Mouse (Mus musculus) midbrain, embryonic 16.5 days (tissue): ENCODE results near the gene Trim39. TPM values are rescaled to one million over a fixed set of nuclear protein-coding genes. Genes with fewer than 3 reads are reported as not detected.

Source experiments
- ATAC-seq: fragments of 200-750 bp; cut with Nextera tagmentation; 2 replicates; pipeline ENCODE4 v1.8.0; 2017; ENCODE audit warnings: moderate TSS enrichment
- H3K27ac ChIP-seq: fragments of 300-500 bp; sonication (generic); 2 replicates; pipeline ENCODE4 v1.5.1; 2014; ENCODE audit warnings: mild to moderate bottlenecking, low read length, mixed read lengths
- H3K27me3 ChIP-seq: fragments of 300-500 bp; sonication (generic); 2 replicates; pipeline ENCODE4 v1.6.1; 2014; ENCODE audit warnings: low read depth, low read length, mixed read lengths; ENCODE audit not compliant: control insufficient read depth, insufficient read depth
- H3K36me3 ChIP-seq: fragments of 300-500 bp; sonication (generic); 2 replicates; pipeline ENCODE4 v1.6.1; 2014; ENCODE audit warnings: mild to moderate bottlenecking, low read length, moderate library complexity, mixed read lengths; ENCODE audit not compliant: control insufficient read depth, insufficient read depth
- H3K4me1 ChIP-seq: fragments of 300-500 bp; sonication (generic); 2 replicates; pipeline ENCODE4 v1.6.1; 2014; ENCODE audit warnings: mild to moderate bottlenecking, low read length, mixed read lengths; ENCODE audit not compliant: control insufficient read depth, insufficient read depth
- H3K4me2 ChIP-seq: fragments of 300-500 bp; sonication (generic); 2 replicates; pipeline ENCODE4 v1.6.1; 2014; ENCODE audit warnings: mild to moderate bottlenecking, low read length, mixed read lengths
- H3K4me3 ChIP-seq: fragments of 300-500 bp; sonication (generic); 2 replicates; pipeline ENCODE4 v1.5.1; 2014; ENCODE audit warnings: low read depth, mild to moderate bottlenecking, low read length, moderate library complexity, mixed read lengths
- H3K9ac ChIP-seq: fragments of 300-500 bp; sonication (generic); 2 replicates; pipeline ENCODE4 v1.6.1; 2014; ENCODE audit warnings: low read depth, low read length, mixed read lengths
- H3K9me3 ChIP-seq: fragments of 300-500 bp; sonication (generic); replicated peaks from 2 replicates; pipeline ENCODE4 v1.6.1; 2014; ENCODE audit warnings: mild to moderate bottlenecking, low read length, mixed read lengths; ENCODE audit not compliant: control insufficient read depth, poor library complexity, severe bottlenecking
- WGBS: fragments of 180-500 bp; shearing (Covaris S2); extraction: QIAGEN DNeasy Blood & Tissue Kit; methylation state at CpG from one replicate; pipeline ENCODE4 v1.1.7; 2014; 5-methylcytosine and 5-hydroxymethylcytosine counted together
- polyA plus RNA-seq: library from polyadenylated mRNA; unstranded; fragments of >200 nt; fragmentation: Nextera tagmentation; extraction: Ambion mirVana; gene quantifications from 2 replicates; pipeline ENCODE4 v1.2.1, GENCODE M21; 2015

Gene Trim39
- polyA plus RNA-seq, 1 experiment from 2014 or later: 26.2 TPM

GRCm38 (mm10) chr17:36257241-36257947 lies 14.7 kb downstream of the Trim39 start:
- WGBS: under 1% methylated on average over 37 of the region's 37 CpGs
- H3K27me3 ChIP-seq: peaks cover under 1% of the 10 kb centered on the region; the same call in 1 of the 2 replicates
- ATAC-seq: peak; percentile 98
- peak overlapping the region; percentile 60 for H3K4me2 ChIP-seq
- peaks cover 10% of the 10 kb centered on the region; the same call in 1 of the 2 replicates for H3K4me1 ChIP-seq
- peaks cover 23% of the 10 kb centered on the region for H3K36me3 ChIP-seq
- H3K27ac ChIP-seq: peak overlapping the region; percentile 91
- H3K4me3 ChIP-seq: peak overlapping the region; percentile 87
- no peaks in the 10 kb centered on the region for H3K9me3 ChIP-seq
- peak overlapping the region; percentile 91 for H3K9ac ChIP-seq

GRCm38 (mm10) chr17:36253087-36253600 lies 18.9 kb downstream of the Trim39 start:
- Histone ChIP-seq H3K4me1 (peaks cover 10% of the 10 kb centered on the region; the same call in 1 of the 2 replicates), H3K27ac (no peak overlapping the region), H3K27me3 (peaks cover 16% of the 10 kb centered on the region), H3K4me3 (no peak overlapping the region), H3K4me2 (no peak overlapping the region), H3K36me3 (0 out of 2 replicates have a peak, but pooled peaks cover 2% of the 10 kb centered on the region), H3K9me3 (no peaks in the 10 kb centered on the region), H3K9ac (no peak overlapping the region)
- no peak for ATAC-seq
- 63% methylated on average over 6 of the region's 6 CpGs for WGBS

- H3K4me3 ChIP-seq: peak overlapping the region; percentile 21
- ATAC-seq: no peak
Measured at GRCm38 (mm10) chr17:36252250-36252876, 19.7 kb downstream of the Trim39 start.

GRCm38 (mm10) chr17:36248886-36249285 lies 23.2 kb downstream of the Trim39 start:
- H3K4me2 ChIP-seq: no peak overlapping the region
- no peak for ATAC-seq

More at GRCm38 (mm10) chr17:36252250-36252876, 19.7 kb downstream of the Trim39 start:
- H3K4me1 ChIP-seq: peaks cover 8% of the 10 kb centered on the region; the same call in 1 of the 2 replicates
- no peaks in the 10 kb centered on the region for H3K9me3 ChIP-seq
- H3K27me3 ChIP-seq: peaks cover 19% of the 10 kb centered on the region
- 0 out of 2 replicates have a peak overlapping the region, but pooled peaks have one; percentile 41 for H3K9ac ChIP-seq
- WGBS: 14% methylated on average over 25 of the region's 25 CpGs
- H3K27ac ChIP-seq: no peak overlapping the region
- 0 out of 2 replicates have a peak, but pooled peaks cover 2% of the 10 kb centered on the region for H3K36me3 ChIP-seq
- H3K4me2 ChIP-seq: peak overlapping the region; percentile 47

GRCm38 (mm10) chr17:36245741-36246140 lies 26.3 kb downstream of the Trim39 start:
- Histone ChIP-seq H3K4me1 (no peaks in the 10 kb centered on the region), H3K9ac (no peak overlapping the region), H3K9me3 (no peaks in the 10 kb centered on the region), H3K27ac (no peak overlapping the region), H3K36me3 (no peaks in the 10 kb centered on the region), H3K27me3 (peaks cover 15% of the 10 kb centered on the region), H3K4me3 (no peak overlapping the region), H3K4me2 (no peak overlapping the region)
- ATAC-seq: no peak
- WGBS: 91% methylated on average over 2 of the region's 2 CpGs

More at GRCm38 (mm10) chr17:36248886-36249285, 23.2 kb downstream of the Trim39 start:
- Histone ChIP-seq H3K9me3 (no peaks in the 10 kb centered on the region), H3K4me1 (no peaks in the 10 kb centered on the region), H3K36me3 (no peaks in the 10 kb centered on the region), H3K9ac (no peak overlapping the region), H3K27me3 (peaks cover 19% of the 10 kb centered on the region), H3K27ac (no peak overlapping the region), H3K4me3 (no peak overlapping the region)
- 27% methylated on average over 33 of the region's 33 CpGs for WGBS

- Histone ChIP-seq H3K4me3 (no peak overlapping the region), H3K9ac (no peak overlapping the region), H3K9me3 (no peaks in the 10 kb centered on the region), H3K4me1 (no peaks in the 10 kb centered on the region), H3K36me3 (no peaks in the 10 kb centered on the region), H3K4me2 (no peak overlapping the region), H3K27me3 (peaks cover 9% of the 10 kb centered on the region), H3K27ac (no peak overlapping the region)
- WGBS: 5% methylated on average over 5 of the region's 5 CpGs
- ATAC-seq: no peak
Measured at GRCm38 (mm10) chr17:36244031-36244430, 28.0 kb downstream of the Trim39 start.

GRCm38 (mm10) chr17:36240637-36241213 lies 31.3 kb downstream of the Trim39 start:
- Histone ChIP-seq H3K9me3 (no peaks in the 10 kb centered on the region), H3K9ac (no peak overlapping the region), H3K27ac (no peak overlapping the region), H3K4me1 (peaks cover 4% of the 10 kb centered on the region; the same call in 1 of the 2 replicates), H3K4me2 (no peak overlapping the region), H3K27me3 (peaks cover 5% of the 10 kb centered on the region), H3K36me3 (no peaks in the 10 kb centered on the region), H3K4me3 (no peak overlapping the region)
- ATAC-seq: no peak
- 14% methylated on average over 5 of the region's 5 CpGs for WGBS

- no peaks in the 10 kb centered on the region for H3K36me3 ChIP-seq
- H3K4me1 ChIP-seq: peaks cover 4% of the 10 kb centered on the region; the same call in 1 of the 2 replicates
- no peaks in the 10 kb centered on the region for H3K9me3 ChIP-seq
- peak overlapping the region; percentile 55; the same call in 1 of the 2 replicates for H3K9ac ChIP-seq
- peak overlapping the region; percentile 33 for H3K4me3 ChIP-seq
- H3K27me3 ChIP-seq: peaks cover 9% of the 10 kb centered on the region
- peak overlapping the region; percentile 69 for H3K4me2 ChIP-seq
- WGBS: 3% methylated on average over 27 of the region's 27 CpGs
- ATAC-seq: peak; percentile 58; the same call in 1 of the 2 replicates
- no peak overlapping the region for H3K27ac ChIP-seq
Measured at GRCm38 (mm10) chr17:36237321-36237921, 34.6 kb downstream of the Trim39 start.
